Mouse (Mus musculus) stomach, postnatal 0 days (tissue): ENCODE results near the gene Unc13a.

Experiments
- CTCF ChIP-seq: IDR thresholded peaks from 2 replicates; pipeline ENCODE4 v1.5.1; 2016; ENCODE audit warnings: antibody characterized with exemption, low read depth, mild to moderate bottlenecking, moderate library complexity
- EP300 ChIP-seq: optimal IDR thresholded peaks from 2 replicates; pipeline ENCODE3; 2016; ENCODE audit warnings: antibody characterized with exemption

GRCm38 (mm10) chr8:71701414-71702086 is 30.0 kb upstream of the Unc13a start, which contains the start of gene B3gnt3:
- TF ChIP-seq EP300 (no peak), CTCF (no peak)
